Mouse (Mus musculus): ENCODE measurements around the gene Rad51b. TPM values are rescaled to one million over a fixed set of nuclear protein-coding genes. Genes with fewer than 3 reads are reported as not detected.

The Rad51b gene
- polyA plus RNA-seq, 1 experiment, result 1.7 TPM

- no peak for DNase-seq (ENCODE audit: low spot score)
These were observed 507.9 kb downstream of the Rad51b start for GRCm38 (mm10) chr12:79804776-79805524.

GRCm38 (mm10) chr12:79806990-79807389 lies 509.9 kb downstream of the Rad51b start:
- no peak for DNase-seq (ENCODE audit: low spot score)

GRCm38 (mm10) chr12:79807410-79807847 lies 510.3 kb downstream of the Rad51b start:
- no peak for DNase-seq (ENCODE audit: low spot score)

GRCm38 (mm10) chr12:79807938-79808401 lies 510.9 kb downstream of the Rad51b start:
- no peak for DNase-seq (ENCODE audit: low spot score)

- no peak for DNase-seq (ENCODE audit: low spot score)
These were observed 511.6 kb downstream of the Rad51b start for GRCm38 (mm10) chr12:79808426-79809398.

GRCm38 (mm10) chr12:79809518-79809917 lies 512.4 kb downstream of the Rad51b start:
- DNase-seq (ENCODE audit: low spot score), result no peak

GRCm38 (mm10) chr12:79812422-79812821 lies 515.3 kb downstream of the Rad51b start:
- no peak for DNase-seq (ENCODE audit: low spot score)

- DNase-seq (ENCODE audit: low spot score), result no peak
These were observed 515.9 kb downstream of the Rad51b start for GRCm38 (mm10) chr12:79812838-79813563.

- no peak for DNase-seq (ENCODE audit: low spot score)
These were observed 516.7 kb downstream of the Rad51b start for GRCm38 (mm10) chr12:79813566-79814305.

- DNase-seq (ENCODE audit: low spot score), result no peak
These were observed 517.4 kb downstream of the Rad51b start for GRCm38 (mm10) chr12:79814312-79815091.

GRCm38 (mm10) chr12:79816241-79816640 lies 519.2 kb downstream of the Rad51b start:
- DNase-seq (ENCODE audit: low spot score), result no peak

GRCm38 (mm10) chr12:79820228-79820958 lies 523.3 kb downstream of the Rad51b start:
- DNase-seq (ENCODE audit: low spot score), result no peak

GRCm38 (mm10) chr12:79821901-79822300 lies 524.8 kb downstream of the Rad51b start:
- no peak for DNase-seq (ENCODE audit: low spot score)

GRCm38 (mm10) chr12:79822401-79822800 lies 525.3 kb downstream of the Rad51b start:
- DNase-seq (ENCODE audit: low spot score), result no peak

GRCm38 (mm10) chr12:79825922-79826321 lies 528.8 kb downstream of the Rad51b start:
- no peak for DNase-seq (ENCODE audit: low spot score)

- no peak for DNase-seq (ENCODE audit: low spot score)
These were observed 530.2 kb downstream of the Rad51b start for GRCm38 (mm10) chr12:79827233-79827692.

- no peak for DNase-seq (ENCODE audit: low spot score)
These were observed 530.7 kb downstream of the Rad51b start for GRCm38 (mm10) chr12:79827735-79828134.

GRCm38 (mm10) chr12:79830686-79831085 lies 533.6 kb downstream of the Rad51b start:
- DNase-seq (ENCODE audit: low spot score), result no peak

- no peak for DNase-seq (ENCODE audit: low spot score)
These were observed 535.5 kb downstream of the Rad51b start for GRCm38 (mm10) chr12:79832611-79833010.
